ENCODE assay signal across 22 mouse cellular contexts in genomic region chr2:31308257-31308656, GRCm38 (mm10). TPM values are rescaled to one million over a fixed set of nuclear protein-coding genes. Genes with fewer than 3 reads are reported as not detected.
DNase-seq lines count a peak whose midpoint lies in the region; ATAC-seq and TF ChIP-seq lines count a peak whose summit lies in the region.
"Had no signal": no experiment of that assay in that cellular context is flagged by ENCODE, and none has a peak within 500 bp of the region (broad histone marks: within the 10 kb centered on the region; RNA-seq: fewer than 3 reads in every experiment).

No protein-coding gene starts in this region.

- 61% methylated on average over 4 of the region's 4 CpGs for WGBS in forebrain, postnatal 0 days
- WGBS in forebrain, embryonic 12.5 days: 64% methylated on average over 4 of the region's 4 CpGs

- no peak overlapping the region for H3K27ac ChIP-seq in forebrain, postnatal 0 days (ENCODE audit: low read depth, low read length)
- no peak overlapping the region for H3K27ac ChIP-seq in forebrain, embryonic 12.5 days
- no peak overlapping the region for H3K27ac ChIP-seq in left cerebral cortex, adult 2 months
- H3K27ac ChIP-seq: hindbrain, embryonic 13.5 days; midbrain, embryonic 12.5 days; stomach, embryonic 15.5 days had no signal

- ATAC-seq in forebrain, postnatal 0 days: no peak
- ATAC-seq in forebrain, embryonic 12.5 days (ENCODE audit: low FRiP score): no peak
- ATAC-seq: CD4-positive, CD25-positive, alpha-beta regulatory T cell, adult 4 months; forebrain, embryonic 16.5 days; intestine, embryonic 16.5 days had no signal

- H3K4me2 ChIP-seq in forebrain, postnatal 0 days (ENCODE audit: low read depth): no peak overlapping the region
- H3K4me2 ChIP-seq in forebrain, embryonic 12.5 days: no peak overlapping the region
- H3K4me2 ChIP-seq: heart, embryonic 12.5 days; hindbrain, embryonic 13.5 days; midbrain, embryonic 12.5 days; stomach, embryonic 15.5 days had no signal

- H3K4me3 ChIP-seq in forebrain, postnatal 0 days (ENCODE audit: low read depth, low read length): no peak overlapping the region
- no peak overlapping the region for H3K4me3 ChIP-seq in forebrain, embryonic 12.5 days (replicated peaks)
- no peak overlapping the region for H3K4me3 ChIP-seq in left cerebral cortex, adult 2 months
- H3K4me3 ChIP-seq: heart, embryonic 12.5 days; hindbrain, embryonic 13.5 days; midbrain, embryonic 12.5 days; stomach, embryonic 15.5 days had no signal

- H3K9ac ChIP-seq in forebrain, postnatal 0 days: no peak overlapping the region
- H3K9ac ChIP-seq in forebrain, embryonic 12.5 days: no peak overlapping the region
- H3K9ac ChIP-seq: heart, embryonic 12.5 days; hindbrain, embryonic 13.5 days; midbrain, embryonic 12.5 days; stomach, embryonic 15.5 days had no signal

- H3K27me3 ChIP-seq in forebrain, postnatal 0 days (ENCODE audit: insufficient read depth, low read length): peaks cover 5% of the 10 kb centered on the region
- peaks cover 23% of the 10 kb centered on the region for H3K27me3 ChIP-seq in forebrain, embryonic 12.5 days

- DNase-seq in forebrain, postnatal 0 days: no peak
- no peak for DNase-seq in left cerebral cortex, adult 2 months (ENCODE audit: extremely low spot score in 1 of 2, low spot score in 2 of 2)
- DNase-seq in left cerebral cortex, adult 18-20 months (ENCODE audit: low spot score in 2 of 2): no peak
- DNase-seq in A20 (ENCODE audit: low read depth, low spot score): peak; percentile 7
- peak; percentile 68 for DNase-seq in R1 (ENCODE audit: low read depth, low spot score)
- DNase-seq in thymus, postnatal 36 days: no peak
- DNase-seq in thymus, postnatal 14 days: no peak
- DNase-seq: adrenal gland, postnatal 14 days; cerebellum, adult 11 months; cerebellum, postnatal 14 days; heart, postnatal 14 days; kidney, postnatal 10 days; left cerebral cortex, postnatal 4 days; lung, postnatal 10 days had no signal

- H3K4me1 ChIP-seq in forebrain, postnatal 0 days (ENCODE audit: insufficient read depth): no peaks in the 10 kb centered on the region
- no peaks in the 10 kb centered on the region for H3K4me1 ChIP-seq in forebrain, embryonic 12.5 days
- H3K4me1 ChIP-seq: heart, embryonic 12.5 days; midbrain, embryonic 12.5 days had no signal

- peak; percentile 36 for TF ChIP-seq CTCF in forebrain, postnatal 0 days (IDR thresholded peaks at IDR 0.05; ENCODE audit: low read depth)
- TF ChIP-seq CTCF in left cerebral cortex, adult 2 months (IDR thresholded peaks at IDR 0.05): peak; percentile 20; the same call in 1 of the 2 replicates

- no peaks in the 10 kb centered on the region for H3K9me3 ChIP-seq in forebrain, postnatal 0 days (ENCODE audit: low read length)
- H3K9me3 ChIP-seq in forebrain, embryonic 12.5 days: no peaks in the 10 kb centered on the region
- H3K9me3 ChIP-seq: hindbrain, embryonic 13.5 days; midbrain, embryonic 12.5 days; stomach, embryonic 15.5 days had no signal

- H3K36me3 ChIP-seq in forebrain, postnatal 0 days (ENCODE audit: insufficient read depth): no peaks in the 10 kb centered on the region
- H3K36me3 ChIP-seq in forebrain, embryonic 12.5 days (replicated peaks): no peaks in the 10 kb centered on the region
- H3K36me3 ChIP-seq: heart, embryonic 12.5 days; hindbrain, embryonic 13.5 days; midbrain, embryonic 12.5 days; stomach, embryonic 15.5 days had no signal

- intact Hi-C loops in left cerebral cortex, adult 2 months (cut with DNase I): loop anchor here (10.0 kb wide), 1 partner anchor 283 kb away; no protein-coding TSS in a partner anchor

RNA-seq across cellular contexts. Expression of gene Hmcn2, which starts 6.0 kb away (rescaled TPM):
- 0.23 and 0.24 TPM in 2 replicates for total RNA-seq in forebrain, postnatal 0 days (2014; rRNA removed)
- 0.33 and 0.39 TPM in 2 replicates for polyA plus RNA-seq in forebrain, postnatal 0 days (2015; fragmentation: Nextera tagmentation; extraction: Ambion mirVana)
- 0.08 and 0.09 TPM in 2 replicates for polyA plus RNA-seq in forebrain, embryonic 12.5 days (2016; fragmentation: Nextera tagmentation; extraction: Ambion mirVana)
- under 1 TPM; 0.51 to 0.52 TPM for total RNA-seq in left cerebral cortex, adult 2 months (2021)
- under 1 TPM; 0.30 to 0.73 TPM for total RNA-seq in left cerebral cortex, adult 18-20 months (2021)

Comparison
In these comparisons a context has a peak if more than half of its experiments do, and no peak if none do; other contexts are left out.
1. DNase-seq: peak in A20 (single experiment) and R1 (single experiment); none in forebrain, postnatal 0 days (single experiment), left cerebral cortex, adult 2 months (0 of 2), left cerebral cortex, adult 18-20 months (0 of 2), thymus, postnatal 36 days (0 of 2) and thymus, postnatal 14 days (single experiment).